Mouse (Mus musculus) left cerebral cortex, adult 18-20 months (tissue): Measurements from ENCODE around the gene Unc5cl. TPM values are rescaled to one million over a fixed set of nuclear protein-coding genes. Genes with fewer than 3 reads are reported as not detected.

Source experiments
- DNase-seq, 2 experiments: peaks; one replicate each; pipeline ENCODE4 v3.0.0; 2021 to 2022; ENCODE audit warnings: low spot score in 2 of 2, mixed read lengths in 1 of 2
- total RNA-seq, 2 experiments: library from RNA; stranded (reverse); gene quantifications; 2 replicates each; pipeline ENCODE4 v1.2.3; 2021

The Unc5cl gene
- total RNA-seq, 2 experiments from 2014 or later: 0.26 to 0.42 TPM

GRCm38 (mm10) chr17:48588674-48589073 is 134.0 kb downstream of the Unc5cl start:
- no peak for DNase-seq

Other genes with a start within 250 kb of the Unc5cl start
- not detected for gene Trem1, start 222.1 kb upstream of the Unc5cl start, total RNA-seq
- gene Trem3, start 207.1 kb upstream of the Unc5cl start, total RNA-seq: not detected
- gene Treml4, start 190.6 kb upstream of the Unc5cl start, total RNA-seq: under 1 TPM in 1 of 2 experiments, not detected in 1; 0.72 TPM
- under 1 TPM; 0.52 to 0.63 TPM for gene Treml2, start 155.4 kb upstream of the Unc5cl start, total RNA-seq
- under 1 TPM; 0.09 to 0.12 TPM for gene B430306N03Rik, start 138.8 kb upstream of the Unc5cl start, total RNA-seq
- gene Trem2, start 108.5 kb upstream of the Unc5cl start, total RNA-seq: 10 to 100 TPM in 1 of 2 experiments, 1 to 10 TPM in 1; 9.6 to 12.1 TPM
- gene Treml1, start 95.0 kb upstream of the Unc5cl start, total RNA-seq: under 1 TPM; 0.42 to 0.46 TPM
- gene Nfya, start 45.0 kb upstream of the Unc5cl start, total RNA-seq: 10 to 100 TPM; 25.2 to 28.7 TPM
- 10 to 100 TPM; 11.9 to 14.6 TPM for gene Oard1, start 44.9 kb upstream of the Unc5cl start, total RNA-seq
- not detected for gene Apobec2, start 22.0 kb upstream of the Unc5cl start, total RNA-seq
- gene Tspo2, start 3.4 kb upstream of the Unc5cl start, total RNA-seq: not detected